Mouse (Mus musculus) stomach, embryonic 15.5 days (tissue): ENCODE data around the gene Ifi27l2b. TPM values are rescaled to one million over a fixed set of nuclear protein-coding genes. Genes with fewer than 3 reads are reported as not detected.
"Not testable (repeated sequence)": the region's sequence is repeated elsewhere in the genome, so short reads cannot be mapped to it uniquely, and the experiment has no call there.

Source experiments
- ATAC-seq: fragments of 200-750 bp; cut with Nextera tagmentation; 2 replicates; pipeline ENCODE4 v1.8.0; 2017; ENCODE audit warnings: low read depth, moderate number of reproducible peaks, moderate TSS enrichment; ENCODE audit not compliant: insufficient read depth, low FRiP score
- H3K27ac ChIP-seq: fragments of 300-500 bp; sonication (generic); 2 replicates; pipeline ENCODE4 v1.5.1; 2015; ENCODE audit warnings: mild to moderate bottlenecking, inconsistent platforms
- H3K27me3 ChIP-seq: fragments of 300-500 bp; sonication (generic); replicated peaks from 2 replicates; pipeline ENCODE4 v1.6.1; 2015; ENCODE audit warnings: inconsistent platforms
- H3K36me3 ChIP-seq: fragments of 300-500 bp; sonication (generic); 2 replicates; pipeline ENCODE4 v1.6.1; 2015; ENCODE audit warnings: inconsistent platforms
- H3K4me1 ChIP-seq: fragments of 300-500 bp; sonication (generic); 2 replicates; pipeline ENCODE4 v1.6.1; 2015; ENCODE audit warnings: inconsistent platforms
- H3K4me2 ChIP-seq: fragments of 300-500 bp; sonication (generic); 2 replicates; pipeline ENCODE4 v1.6.1; 2015; ENCODE audit warnings: mild to moderate bottlenecking, inconsistent platforms
- H3K4me3 ChIP-seq: fragments of 300-500 bp; sonication (generic); replicated peaks from 2 replicates; pipeline ENCODE4 v1.5.1; 2015; ENCODE audit warnings: inconsistent platforms
- H3K9ac ChIP-seq: fragments of 300-500 bp; sonication (generic); 2 replicates; pipeline ENCODE4 v1.6.1; 2015; ENCODE audit warnings: inconsistent platforms
- H3K9me3 ChIP-seq: fragments of 300-500 bp; sonication (generic); 2 replicates; pipeline ENCODE4 v1.6.1; 2016; ENCODE audit warnings: inconsistent platforms
- WGBS: fragments of 180-500 bp; shearing (Covaris S2); methylation state at CpG from one replicate; pipeline ENCODE4 v1.1.7; 2015; 5-methylcytosine and 5-hydroxymethylcytosine counted together
- polyA plus RNA-seq: library from polyadenylated mRNA; unstranded; fragments of >200 nt; fragmentation: Nextera tagmentation; extraction: Ambion mirVana; gene quantifications from 2 replicates; pipeline ENCODE4 v1.2.1, GENCODE M21; 2015

Gene Ifi27l2b
- polyA plus RNA-seq: 7.0 and 7.8 TPM in 2 replicates

DNA sequence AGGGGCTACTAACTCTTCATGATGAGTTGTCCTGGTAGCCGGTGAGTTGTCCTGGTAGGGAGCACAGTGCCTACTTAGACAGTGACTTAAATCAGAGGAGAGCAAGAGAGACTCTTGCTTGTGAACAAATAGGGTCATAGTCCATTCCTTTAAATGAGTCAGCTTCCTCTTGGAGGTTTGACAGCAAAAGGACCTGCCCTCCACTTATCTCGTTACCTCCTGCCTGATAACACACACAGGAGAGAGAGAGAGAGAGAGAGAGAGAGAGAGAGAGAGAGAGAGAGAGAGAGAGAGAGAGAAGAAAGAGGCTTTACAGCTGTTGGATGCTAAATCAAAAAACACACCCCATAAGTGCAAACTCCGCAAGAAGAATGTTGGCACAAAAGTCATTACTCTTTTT lies at the start of gene Ifi27l2b:
Gene Ifi27l2b (minus strand): TSS at position 84 of the 400 bp plus-strand sequence.
- Histone ChIP-seq H3K4me3 (no peak within 1 kb of the TSS), H3K9ac (no peak within 1 kb of the TSS), H3K36me3 (no peaks in the 10 kb centered on the region), H3K4me1 (no peaks in the 10 kb centered on the region), H3K27ac (no peak within 1 kb of the TSS), H3K9me3 (no peaks in the 10 kb centered on the region), H3K4me2 (no peak within 1 kb of the TSS), H3K27me3 (no peaks in the 10 kb centered on the region)
- ATAC-seq: peak; percentile 70
- WGBS: 42% methylated on average over 3 of the region's 3 CpGs

- Histone ChIP-seq H3K4me2 (no peak overlapping the region), H3K9ac (no peak overlapping the region), H3K9me3 (no peaks in the 10 kb centered on the region), H3K36me3 (no peaks in the 10 kb centered on the region), H3K4me1 (no peaks in the 10 kb centered on the region), H3K4me3 (no peak overlapping the region), H3K27me3 (no peaks in the 10 kb centered on the region), H3K27ac (no peak overlapping the region)
- no peak; the same call in 1 of the 2 replicates for ATAC-seq
- 65% methylated on average over 3 of the region's 3 CpGs for WGBS
Observed at GRCm38 (mm10) chr12:103504402-103504801, 47.4 kb upstream of the Ifi27l2b start.

DNA sequence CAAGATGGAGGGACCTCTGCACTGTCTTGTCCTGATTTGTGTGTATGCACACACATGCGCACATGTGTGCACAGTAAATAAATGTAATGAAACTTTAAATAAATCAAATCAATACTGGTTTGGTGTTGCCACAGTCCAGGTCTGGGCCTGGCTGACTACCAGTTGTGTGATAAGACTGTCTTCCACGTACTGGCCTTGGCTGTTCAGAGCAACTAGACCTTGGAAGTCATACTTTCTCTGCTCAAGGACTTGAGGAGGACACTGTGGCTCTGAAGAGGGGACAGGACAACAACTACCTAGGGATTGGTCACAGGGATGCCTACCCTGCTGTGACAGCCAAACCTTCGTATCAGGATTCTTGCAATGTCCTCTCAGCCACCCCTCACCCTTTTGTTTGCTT lies 46.3 kb upstream of the Ifi27l2b start:
- Histone ChIP-seq H3K9me3 (no peaks in the 10 kb centered on the region), H3K9ac (no peak overlapping the region)
- 66% methylated on average over 3 of the region's 3 CpGs for WGBS

GRCm38 (mm10) chr12:103499261-103499660 lies 42.2 kb upstream of the Ifi27l2b start:
- no peak for ATAC-seq
- H3K9me3 ChIP-seq: no peaks in the 10 kb centered on the region
- 77% methylated on average over 2 of the region's 2 CpGs for WGBS
- H3K27ac ChIP-seq: no peak overlapping the region
- no peak overlapping the region for H3K9ac ChIP-seq
- H3K4me2 ChIP-seq: no peak overlapping the region
- H3K27me3 ChIP-seq: no peaks in the 10 kb centered on the region
- no peak overlapping the region for H3K4me3 ChIP-seq
- H3K36me3 ChIP-seq: no peaks in the 10 kb centered on the region
- H3K4me1 ChIP-seq: no peaks in the 10 kb centered on the region

More for the DNA sequence above, 46.3 kb upstream of the Ifi27l2b start:
- Histone ChIP-seq H3K4me3 (no peak overlapping the region), H3K4me1 (no peaks in the 10 kb centered on the region), H3K27ac (no peak overlapping the region), H3K27me3 (no peaks in the 10 kb centered on the region), H3K4me2 (no peak overlapping the region), H3K36me3 (no peaks in the 10 kb centered on the region)
- no peak for ATAC-seq

- 71% methylated on average over 5 of the region's 5 CpGs for WGBS
- Histone ChIP-seq H3K9ac (no peak overlapping the region), H3K4me2 (no peak overlapping the region), H3K4me1 (no peaks in the 10 kb centered on the region), H3K36me3 (no peaks in the 10 kb centered on the region), H3K27me3 (no peaks in the 10 kb centered on the region), H3K4me3 (no peak overlapping the region), H3K9me3 (no peaks in the 10 kb centered on the region), H3K27ac (no peak overlapping the region)
- ATAC-seq: no peak
Observed at GRCm38 (mm10) chr12:103498768-103499167, 41.7 kb upstream of the Ifi27l2b start.

- WGBS: 17% methylated on average over 6 of the region's 6 CpGs
- H3K4me3 ChIP-seq: no peak overlapping the region
Observed at GRCm38 (mm10) chr12:103494486-103494885, 37.5 kb upstream of the Ifi27l2b start.

DNA sequence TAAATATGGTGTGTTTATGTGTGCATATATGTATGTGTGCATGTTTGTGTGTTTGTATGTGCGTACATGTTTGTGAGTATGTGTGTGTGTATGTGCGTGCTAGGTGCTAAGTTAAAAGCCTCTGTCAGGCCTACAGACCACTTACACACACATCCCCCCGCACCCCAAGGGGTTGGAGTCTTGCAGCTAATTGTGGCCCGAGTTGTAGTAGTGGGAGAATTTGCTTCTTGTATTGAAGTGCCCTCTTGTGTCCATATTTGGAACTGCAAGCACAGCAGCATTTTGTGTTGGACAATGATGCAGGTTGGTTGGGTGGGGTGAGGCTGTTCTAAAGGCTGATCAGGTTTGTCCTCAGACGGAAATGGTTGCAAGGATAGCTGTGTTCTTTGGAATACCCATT lies 35.7 kb upstream of the Ifi27l2b start:
- H3K36me3 ChIP-seq: no peaks in the 10 kb centered on the region
- WGBS: 33% methylated on average over 5 of the region's 5 CpGs
- H3K9me3 ChIP-seq: no peaks in the 10 kb centered on the region
- H3K9ac ChIP-seq: no peak overlapping the region
- H3K4me1 ChIP-seq: no peaks in the 10 kb centered on the region
- H3K4me2 ChIP-seq: no peak overlapping the region
- no peak overlapping the region for H3K4me3 ChIP-seq
- H3K27me3 ChIP-seq: no peaks in the 10 kb centered on the region
- no peak overlapping the region for H3K27ac ChIP-seq
- no peak; the same call in 1 of the 2 replicates for ATAC-seq

More at GRCm38 (mm10) chr12:103494486-103494885, 37.5 kb upstream of the Ifi27l2b start:
- H3K27ac ChIP-seq: no peak overlapping the region
- no peaks in the 10 kb centered on the region for H3K27me3 ChIP-seq
- ATAC-seq: no peak
- H3K9ac ChIP-seq: no peak overlapping the region
- no peaks in the 10 kb centered on the region for H3K9me3 ChIP-seq
- no peaks in the 10 kb centered on the region for H3K36me3 ChIP-seq
- no peak overlapping the region for H3K4me2 ChIP-seq
- no peaks in the 10 kb centered on the region for H3K4me1 ChIP-seq

DNA sequence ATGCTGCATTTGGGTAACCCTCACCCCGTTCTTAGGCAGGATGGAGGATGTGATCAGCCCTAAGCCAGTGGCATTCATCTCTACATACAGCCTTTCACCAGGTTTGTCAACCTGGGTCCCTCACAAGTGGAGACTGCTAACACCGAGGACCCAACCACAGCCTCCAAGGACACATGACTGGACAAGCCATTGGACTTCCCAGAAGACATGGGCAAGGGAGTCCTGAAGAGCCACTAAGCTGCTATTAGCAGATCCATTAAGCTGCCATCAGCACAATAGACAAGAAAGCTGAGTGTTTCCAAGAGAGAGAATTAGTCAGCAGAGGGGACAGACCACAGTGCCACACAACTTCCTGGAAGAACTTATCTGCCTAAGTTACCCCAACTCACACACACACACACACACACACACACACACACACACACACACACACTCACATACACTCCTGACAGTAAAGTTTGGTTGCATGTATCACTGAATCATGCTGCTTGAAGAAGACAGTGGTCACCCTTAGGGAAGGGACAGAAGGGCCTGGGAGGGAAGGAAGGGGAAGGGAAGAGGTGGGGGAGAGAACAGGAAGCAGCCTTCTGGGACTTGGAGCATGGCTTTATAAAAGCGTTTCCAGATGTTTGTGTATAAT lies 34.2 kb upstream of the Ifi27l2b start:
- no peaks in the 10 kb centered on the region for H3K36me3 ChIP-seq
- no peak overlapping the region for H3K27ac ChIP-seq
- H3K4me3 ChIP-seq: no peak overlapping the region
- H3K9ac ChIP-seq: no peak overlapping the region
- no peaks in the 10 kb centered on the region for H3K27me3 ChIP-seq
- H3K4me2 ChIP-seq: no peak overlapping the region
- 58% methylated on average over 3 of the region's 3 CpGs for WGBS
- no peaks in the 10 kb centered on the region for H3K4me1 ChIP-seq
- H3K9me3 ChIP-seq: no peaks in the 10 kb centered on the region
- ATAC-seq: no peak

- Histone ChIP-seq H3K4me1 (no peaks in the 10 kb centered on the region), H3K4me3 (no peak overlapping the region), H3K27me3 (no peaks in the 10 kb centered on the region), H3K9me3 (no peaks in the 10 kb centered on the region), H3K9ac (no peak overlapping the region), H3K36me3 (no peaks in the 10 kb centered on the region), H3K4me2 (no peak overlapping the region), H3K27ac (no peak overlapping the region)
- ATAC-seq: no peak
- 67% methylated on average over 2 of the region's 2 CpGs for WGBS
Observed at GRCm38 (mm10) chr12:103487750-103488149, 30.7 kb upstream of the Ifi27l2b start.

- Histone ChIP-seq H3K36me3 (no peaks in the 10 kb centered on the region), H3K4me3 (no peak overlapping the region), H3K4me1 (no peaks in the 10 kb centered on the region), H3K27me3 (no peaks in the 10 kb centered on the region), H3K27ac (no peak overlapping the region), H3K9ac (no peak overlapping the region), H3K9me3 (no peaks in the 10 kb centered on the region), H3K4me2 (no peak overlapping the region)
- ATAC-seq: no peak
- WGBS: 49% methylated on average over 4 of the region's 4 CpGs
Observed at GRCm38 (mm10) chr12:103487276-103487675, 30.3 kb upstream of the Ifi27l2b start.

DNA sequence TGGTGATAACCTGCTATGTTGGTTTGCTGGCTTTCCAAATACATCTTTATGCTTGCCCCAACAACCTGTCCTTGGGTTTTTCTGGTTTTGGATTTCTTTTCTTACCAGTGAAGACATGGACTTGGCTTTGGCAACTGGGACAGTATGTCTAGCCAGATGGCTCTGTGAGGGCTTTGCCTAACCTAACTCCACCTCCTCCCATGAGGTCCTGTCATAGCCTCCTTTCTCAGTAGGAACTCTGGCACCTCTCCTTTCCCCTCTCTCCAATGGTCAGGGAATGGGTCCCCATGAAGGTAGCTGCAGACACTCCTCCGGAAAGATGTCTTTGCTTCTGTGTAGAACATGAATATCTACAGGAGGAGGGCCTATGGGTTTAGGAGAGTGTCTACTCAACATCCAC lies 29.7 kb upstream of the Ifi27l2b start:
- Histone ChIP-seq H3K36me3 (no peaks in the 10 kb centered on the region), H3K9me3 (no peaks in the 10 kb centered on the region), H3K9ac (no peak overlapping the region), H3K27me3 (no peaks in the 10 kb centered on the region), H3K4me1 (no peaks in the 10 kb centered on the region), H3K4me3 (no peak overlapping the region), H3K27ac (no peak overlapping the region), H3K4me2 (no peak overlapping the region)
- 89% methylated on average over 1 of the region's 1 CpGs for WGBS
- ATAC-seq: no peak

DNA sequence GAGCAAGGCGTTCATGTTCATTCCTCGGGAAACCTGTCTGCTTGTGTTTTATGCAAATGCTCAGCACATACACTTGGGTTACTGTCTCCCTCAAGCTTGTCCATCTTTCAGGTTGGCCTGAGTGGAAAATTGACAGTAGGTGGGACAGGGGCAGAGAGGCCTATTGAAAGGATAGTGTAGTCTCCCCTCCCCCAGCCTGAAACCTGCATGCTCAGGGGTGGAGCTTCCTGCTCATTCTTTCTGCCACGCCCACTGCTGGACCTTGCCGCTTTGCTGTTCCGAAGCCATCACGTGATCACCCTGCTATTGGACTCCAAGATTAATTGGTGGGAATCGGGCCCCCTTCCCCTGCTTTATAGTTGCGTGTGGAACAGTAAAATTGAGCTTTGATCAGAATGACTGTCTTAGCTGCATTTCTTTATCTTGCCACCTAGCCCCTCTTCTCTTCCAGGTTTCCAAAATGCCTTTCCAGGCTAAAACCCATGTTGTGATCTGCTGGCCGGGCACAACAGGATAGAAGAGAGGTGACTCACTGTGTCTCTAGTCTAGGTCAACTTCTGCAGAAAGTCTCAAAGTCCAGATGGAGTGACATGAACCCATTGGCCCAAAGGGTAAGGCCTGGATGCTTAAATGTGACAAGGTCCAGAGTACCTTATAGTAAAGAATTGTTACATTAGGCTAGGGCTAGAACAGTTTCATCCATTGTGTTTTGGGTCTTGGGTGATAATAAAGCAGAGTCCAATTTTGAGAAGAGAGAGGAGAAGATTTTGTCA lies 27.4 kb upstream of the Ifi27l2b start:
- H3K27ac ChIP-seq, H3K4me2 ChIP-seq, ATAC-seq, H3K4me1 ChIP-seq, H3K27me3 ChIP-seq, H3K9me3 ChIP-seq, H3K9ac ChIP-seq, H3K4me3 ChIP-seq, H3K36me3 ChIP-seq: not testable (repeated sequence)
- WGBS: 49% methylated on average over 9 of the region's 9 CpGs
